Mouse (Mus musculus) embryonic facial prominence, embryonic 13.5 days (tissue): ENCODE results near the gene Asic3. TPM values are rescaled to one million over a fixed set of nuclear protein-coding genes. Genes with fewer than 3 reads are reported as not detected.

Experiments used
- ATAC-seq: fragments of 200-750 bp; cut with Nextera tagmentation; 2 replicates; pipeline ENCODE4 v1.8.0; 2017; ENCODE audit warnings: low read depth; ENCODE audit not compliant: insufficient number of reproducible peaks, insufficient read depth, low FRiP score, low TSS enrichment
- H3K27ac ChIP-seq: fragments of 300-500 bp; sonication (generic); 2 replicates; pipeline ENCODE4 v1.5.1; 2015; ENCODE audit warnings: moderate library complexity, mild to moderate bottlenecking, inconsistent platforms
- H3K27me3 ChIP-seq: fragments of 300-500 bp; sonication (generic); 2 replicates; pipeline ENCODE4 v1.6.1; 2015; ENCODE audit warnings: mild to moderate bottlenecking, inconsistent platforms
- H3K36me3 ChIP-seq: fragments of 300-500 bp; sonication (generic); 2 replicates; pipeline ENCODE4 v1.6.1; 2015; ENCODE audit warnings: mild to moderate bottlenecking, inconsistent platforms
- H3K4me1 ChIP-seq: fragments of 300-500 bp; sonication (generic); 2 replicates; pipeline ENCODE4 v1.6.1; 2015; ENCODE audit warnings: inconsistent platforms
- H3K4me2 ChIP-seq: fragments of 300-500 bp; sonication (generic); 2 replicates; pipeline ENCODE4 v1.6.1; 2015; ENCODE audit warnings: moderate library complexity, mild to moderate bottlenecking, inconsistent platforms
- H3K4me3 ChIP-seq: fragments of 300-500 bp; sonication (generic); 2 replicates; pipeline ENCODE4 v1.5.1; 2015; ENCODE audit warnings: mild to moderate bottlenecking, inconsistent platforms
- H3K9ac ChIP-seq: fragments of 300-500 bp; sonication (generic); 2 replicates; pipeline ENCODE4 v1.6.1; 2015; ENCODE audit warnings: mild to moderate bottlenecking, inconsistent platforms
- H3K9me3 ChIP-seq: fragments of 300-500 bp; sonication (generic); 2 replicates; pipeline ENCODE4 v1.6.1; 2016; ENCODE audit warnings: inconsistent platforms
- WGBS: fragments of 180-500 bp; shearing (Covaris S2); methylation state at CpG from one replicate; pipeline ENCODE4 v1.1.7; 2015; ENCODE audit warnings: mixed read lengths; 5-methylcytosine and 5-hydroxymethylcytosine counted together
- polyA plus RNA-seq: library from polyadenylated mRNA; unstranded; fragments of >200 nt; fragmentation: Nextera tagmentation; extraction: Ambion mirVana; gene quantifications from 2 replicates; pipeline ENCODE4 v1.2.1, GENCODE M21; 2015

The Asic3 gene
- polyA plus RNA-seq, 1 experiment from 2014 or later, result 3.5 TPM

DNA sequence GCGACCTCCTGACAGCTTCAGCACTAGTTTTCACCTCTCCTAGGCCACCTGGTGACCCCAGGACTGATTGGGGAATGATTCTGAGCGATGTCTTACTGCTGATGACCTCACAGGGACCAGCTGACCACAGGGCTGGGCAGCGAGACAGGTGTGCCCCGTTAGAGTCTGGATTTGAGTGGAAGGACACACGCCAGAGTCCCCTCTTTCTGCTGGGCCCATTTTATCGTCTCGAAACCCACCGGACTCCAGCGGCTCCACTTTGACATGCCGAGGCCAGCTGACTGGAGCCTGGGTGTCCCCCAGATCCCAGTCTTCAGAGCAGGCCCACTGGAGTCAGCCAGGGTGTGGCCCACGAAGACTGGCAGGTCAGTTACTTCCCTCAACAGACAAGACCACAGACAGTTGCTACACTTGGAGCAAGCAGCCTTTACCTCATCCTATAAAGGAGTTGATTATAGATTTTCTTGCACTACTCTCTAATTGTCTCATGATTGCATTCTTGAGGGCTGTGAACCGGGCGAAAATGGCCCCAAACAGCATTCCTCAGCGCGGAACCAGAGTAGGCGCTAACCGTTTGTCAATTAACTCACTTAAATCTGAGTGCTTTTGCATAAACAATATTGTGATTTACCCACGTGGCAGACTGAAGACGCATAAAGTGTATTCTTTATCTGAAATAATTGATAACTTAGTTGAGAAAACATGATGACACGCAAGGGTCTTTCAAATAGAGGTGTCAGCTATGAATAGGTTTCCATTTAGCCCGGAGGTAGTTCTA lies 11.0 kb downstream of the Asic3 start:
- WGBS, result 10% methylated on average over 21 of the region's 21 CpGs
- no peaks in the 10 kb centered on the region for H3K27me3 ChIP-seq
- no peaks in the 10 kb centered on the region for H3K9me3 ChIP-seq
- H3K36me3 ChIP-seq, result peaks cover 30% of the 10 kb centered on the region
- no peak for ATAC-seq
- peak overlapping the region; percentile 92 for H3K27ac ChIP-seq
- peak overlapping the region; percentile 85 for H3K9ac ChIP-seq
- H3K4me1 ChIP-seq, result peaks cover 55% of the 10 kb centered on the region
- H3K4me2 ChIP-seq, result peak overlapping the region; percentile 85
- H3K4me3 ChIP-seq, result peak overlapping the region; percentile 71

GRCm38 (mm10) chr5:24424861-24425411 lies 11.7 kb downstream of the Asic3 start:
- Histone ChIP-seq H3K9ac (peak overlapping the region; percentile 85), H3K27ac (peak overlapping the region; percentile 92), H3K4me3 (peak overlapping the region; percentile 71), H3K9me3 (no peaks in the 10 kb centered on the region), H3K27me3 (no peaks in the 10 kb centered on the region), H3K4me1 (peaks cover 52% of the 10 kb centered on the region), H3K36me3 (peaks cover 30% of the 10 kb centered on the region), H3K4me2 (peak overlapping the region; percentile 85)
- no peak for ATAC-seq
- WGBS, result under 1% methylated on average over 56 of the region's 60 CpGs

DNA sequence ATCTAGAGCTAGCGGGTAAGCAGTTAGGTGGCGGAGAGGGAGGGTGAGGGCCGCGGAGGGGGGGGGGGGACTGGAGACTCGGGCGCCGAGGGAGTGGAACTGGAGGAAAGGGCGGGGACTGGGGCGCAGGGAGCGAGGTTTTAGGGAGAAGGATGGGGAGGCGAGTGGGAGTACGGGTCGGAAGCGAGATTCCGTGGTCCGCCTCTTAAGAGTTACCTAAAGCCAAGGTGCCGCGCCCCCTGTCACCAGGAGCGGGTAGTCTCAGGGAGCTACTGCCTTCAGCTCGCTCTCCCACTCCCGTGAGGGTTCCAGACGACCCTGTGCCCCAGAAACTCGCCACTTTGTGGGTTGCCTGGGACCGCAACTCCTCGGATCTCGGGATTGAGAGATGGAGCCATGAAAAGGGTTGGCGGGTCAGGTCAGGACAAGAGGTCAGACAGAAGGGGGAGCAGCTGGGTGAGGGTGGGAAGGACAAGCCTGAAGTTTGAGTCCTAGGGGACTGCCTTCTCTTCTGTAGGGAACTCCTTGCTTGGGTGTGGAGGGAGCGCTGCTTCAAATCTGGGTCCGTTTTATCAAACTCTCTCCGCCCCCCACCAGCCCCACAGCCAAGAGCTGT lies 12.3 kb downstream of the Asic3 start:
- peaks cover 52% of the 10 kb centered on the region for H3K4me1 ChIP-seq
- peak; percentile 27; the same call in 1 of the 2 replicates for ATAC-seq
- H3K9ac ChIP-seq, result peak overlapping the region; percentile 85
- H3K4me2 ChIP-seq, result peak overlapping the region; percentile 85
- H3K27ac ChIP-seq, result peak overlapping the region; percentile 92
- WGBS, result under 1% methylated on average over 30 of the region's 30 CpGs
- peak overlapping the region; percentile 71 for H3K4me3 ChIP-seq
- H3K36me3 ChIP-seq, result peaks cover 30% of the 10 kb centered on the region
- H3K27me3 ChIP-seq, result no peaks in the 10 kb centered on the region
- no peaks in the 10 kb centered on the region for H3K9me3 ChIP-seq

DNA sequence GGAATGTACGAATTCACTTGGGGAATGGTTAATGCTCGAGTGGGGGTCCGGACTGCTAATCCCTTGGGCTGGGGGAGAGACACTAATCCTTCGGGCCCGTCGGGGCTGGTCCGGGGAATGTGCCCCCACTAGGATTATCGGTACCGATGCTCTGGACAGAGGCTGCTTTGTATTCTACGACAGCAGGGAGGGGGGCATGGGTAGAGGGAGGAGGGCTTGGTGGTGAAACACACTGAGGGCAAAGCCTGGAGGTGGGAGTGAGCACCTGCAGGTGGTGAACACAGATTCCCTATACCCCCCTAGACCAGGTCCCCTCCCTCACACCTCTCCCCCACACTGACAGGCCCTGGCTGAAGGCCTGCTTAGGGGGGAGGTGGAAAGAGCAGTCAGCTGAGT lies 12.8 kb downstream of the Asic3 start:
- peak overlapping the region; percentile 85 for H3K4me2 ChIP-seq
- peak overlapping the region; percentile 85 for H3K9ac ChIP-seq
- 2% methylated on average over 10 of the region's 10 CpGs for whole genome bisulfite sequencing
- H3K9me3 ChIP-seq, result no peaks in the 10 kb centered on the region
- H3K36me3 ChIP-seq, result peaks cover 30% of the 10 kb centered on the region
- H3K27ac ChIP-seq, result peak overlapping the region; percentile 92
- peaks cover 52% of the 10 kb centered on the region for H3K4me1 ChIP-seq
- H3K4me3 ChIP-seq, result peak overlapping the region; percentile 71
- no peak for ATAC-seq
- H3K27me3 ChIP-seq, result no peaks in the 10 kb centered on the region

- 10% methylated on average over 9 of the region's 9 CpGs for WGBS
- Histone ChIP-seq H3K9me3 (no peaks in the 10 kb centered on the region), H3K36me3 (peaks cover 30% of the 10 kb centered on the region), H3K9ac (peak overlapping the region; percentile 85), H3K27me3 (no peaks in the 10 kb centered on the region), H3K4me3 (peak overlapping the region; percentile 71), H3K4me1 (peaks cover 52% of the 10 kb centered on the region), H3K27ac (0 out of 2 replicates have a peak overlapping the region, but pooled peaks have one; percentile 44), H3K4me2 (peak overlapping the region; percentile 85)
- ATAC-seq, result no peak
Observed at GRCm38 (mm10) chr5:24426556-24427284, 13.5 kb downstream of the Asic3 start.

GRCm38 (mm10) chr5:24427285-24427633 lies 14.1 kb downstream of the Asic3 start:
- no peaks in the 10 kb centered on the region for H3K9me3 ChIP-seq

GRCm38 (mm10) chr5:24427981-24428402 lies 14.8 kb downstream of the Asic3 start:
- ATAC-seq, result no peak
- 8% methylated on average over 15 of the region's 15 CpGs for WGBS
- Histone ChIP-seq H3K9ac (0 out of 2 replicates have a peak overlapping the region, but pooled peaks have one; percentile 85), H3K4me3 (peak overlapping the region; percentile 19), H3K27me3 (no peaks in the 10 kb centered on the region), H3K9me3 (no peaks in the 10 kb centered on the region), H3K4me1 (peaks cover 42% of the 10 kb centered on the region), H3K4me2 (peak overlapping the region; percentile 85), H3K27ac (peak overlapping the region; percentile 28; the same call in 1 of the 2 replicates), H3K36me3 (peaks cover 40% of the 10 kb centered on the region)

More at GRCm38 (mm10) chr5:24427285-24427633, 14.1 kb downstream of the Asic3 start:
- H3K27ac ChIP-seq, result 0 out of 2 replicates have a peak overlapping the region, but pooled peaks have one; percentile 44
- no peaks in the 10 kb centered on the region for H3K27me3 ChIP-seq
- ATAC-seq, result no peak
- peak overlapping the region; percentile 71 for H3K4me3 ChIP-seq
- peaks cover 50% of the 10 kb centered on the region for H3K4me1 ChIP-seq
- peaks cover 33% of the 10 kb centered on the region for H3K36me3 ChIP-seq
- peak overlapping the region; percentile 85 for H3K4me2 ChIP-seq
- peak overlapping the region; percentile 85 for H3K9ac ChIP-seq
- 14% methylated on average over 12 of the region's 12 CpGs for WGBS

- Histone ChIP-seq H3K27me3 (no peaks in the 10 kb centered on the region), H3K4me2 (peak overlapping the region; percentile 85), H3K4me3 (peak overlapping the region; percentile 19; the same call in 1 of the 2 replicates), H3K27ac (peak overlapping the region; percentile 28; the same call in 1 of the 2 replicates), H3K36me3 (peaks cover 46% of the 10 kb centered on the region), H3K9ac (no peak overlapping the region; the same call in 1 of the 2 replicates), H3K9me3 (no peaks in the 10 kb centered on the region), H3K4me1 (peaks cover 41% of the 10 kb centered on the region)
- 18% methylated on average over 9 of the region's 9 CpGs for WGBS
- ATAC-seq, result no peak
Observed at GRCm38 (mm10) chr5:24428596-24428995, 15.4 kb downstream of the Asic3 start.

DNA sequence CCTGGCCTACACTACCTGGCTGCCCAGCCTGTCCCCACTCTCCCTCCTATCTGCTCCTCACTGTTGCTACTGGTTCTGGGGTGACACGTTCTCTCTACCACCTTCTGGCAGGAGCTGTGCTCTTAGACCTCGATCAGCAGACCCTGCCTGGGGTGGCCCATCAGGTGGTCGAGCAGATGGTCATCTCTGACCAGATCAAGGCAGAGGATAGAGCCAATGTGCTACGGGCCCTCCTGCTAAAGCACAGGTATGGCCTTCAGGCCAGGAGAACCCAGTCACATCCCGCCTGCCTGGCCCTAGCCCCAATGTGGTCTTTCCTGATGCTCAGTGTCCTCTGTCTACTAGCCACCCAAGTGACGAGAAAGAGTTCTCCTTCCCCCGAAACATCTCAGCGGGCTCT lies 20.8 kb downstream of the Asic3 start:
- WGBS, result 90% methylated on average over 8 of the region's 8 CpGs
- no peak overlapping the region for H3K4me2 ChIP-seq
- ATAC-seq, result no peak; the same call in 1 of the 2 replicates
- no peak overlapping the region for H3K27ac ChIP-seq
- H3K9ac ChIP-seq, result no peak overlapping the region
- H3K27me3 ChIP-seq, result no peaks in the 10 kb centered on the region
- peaks cover 91% of the 10 kb centered on the region for H3K36me3 ChIP-seq
- H3K9me3 ChIP-seq, result no peaks in the 10 kb centered on the region
- peaks cover 2% of the 10 kb centered on the region; the same call in 1 of the 2 replicates for H3K4me1 ChIP-seq
- H3K4me3 ChIP-seq, result no peak overlapping the region

DNA sequence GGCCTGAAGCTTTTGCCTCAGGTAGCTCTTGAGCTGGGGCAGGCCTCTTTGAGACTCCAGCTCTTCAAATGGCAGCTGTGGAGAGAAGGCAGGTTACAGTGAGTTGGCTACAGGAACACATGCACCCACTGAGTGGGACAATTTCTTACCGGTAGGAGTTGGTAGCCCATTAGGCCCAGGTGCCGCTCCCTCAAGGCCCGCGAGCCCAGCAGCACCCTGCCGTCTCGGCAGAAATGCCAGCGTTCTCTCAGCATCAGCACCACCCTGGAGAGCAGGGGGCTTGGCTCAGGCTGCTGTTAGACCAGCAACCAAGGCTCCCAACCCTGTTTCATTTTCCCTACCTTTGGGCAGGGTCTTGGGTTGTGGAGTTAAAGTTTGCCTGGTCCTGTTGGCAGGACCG lies 28.0 kb downstream of the Asic3 start:
- no peaks in the 10 kb centered on the region for H3K9me3 ChIP-seq
- 90% methylated on average over 8 of the region's 8 CpGs for WGBS
- H3K27ac ChIP-seq, result no peak overlapping the region

DNA sequence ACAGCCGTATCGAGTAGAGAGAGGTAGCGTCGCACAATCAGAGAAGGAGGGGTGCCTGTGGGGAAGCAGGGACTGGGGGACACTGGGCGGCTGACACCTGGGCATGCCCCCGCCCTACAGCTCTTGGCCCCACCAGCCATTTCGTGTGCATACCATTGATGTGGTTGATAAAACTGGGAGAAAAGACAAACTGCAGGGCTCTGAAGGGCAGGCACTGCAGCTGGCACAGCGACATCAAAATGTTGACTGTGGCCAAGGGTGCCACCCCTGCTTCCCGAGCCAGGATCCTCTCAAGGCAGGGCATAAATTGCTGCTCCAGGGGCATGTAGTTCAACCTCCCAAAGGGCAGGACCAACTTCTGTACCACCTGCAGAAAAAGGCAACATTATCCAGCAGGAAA lies 28.8 kb downstream of the Asic3 start:
- no peaks in the 10 kb centered on the region for H3K27me3 ChIP-seq
- no peak overlapping the region for H3K4me2 ChIP-seq
- no peak overlapping the region for H3K27ac ChIP-seq
- H3K4me1 ChIP-seq, result peaks cover 25% of the 10 kb centered on the region
- no peak overlapping the region for H3K4me3 ChIP-seq
- WGBS, result 82% methylated on average over 9 of the region's 9 CpGs
- H3K9me3 ChIP-seq, result no peaks in the 10 kb centered on the region
- H3K9ac ChIP-seq, result no peak overlapping the region
- no peak for ATAC-seq
- H3K36me3 ChIP-seq, result peaks cover 60% of the 10 kb centered on the region

More for the DNA sequence above, 28.0 kb downstream of the Asic3 start:
- Histone ChIP-seq H3K4me3 (no peak overlapping the region), H3K27me3 (no peaks in the 10 kb centered on the region), H3K4me2 (no peak overlapping the region), H3K36me3 (peaks cover 67% of the 10 kb centered on the region), H3K9ac (no peak overlapping the region), H3K4me1 (peaks cover 18% of the 10 kb centered on the region)
- no peak for ATAC-seq
